Mouse (Mus musculus) forebrain, embryonic 14.5 days (tissue): ENCODE data around the gene Med24. TPM values are rescaled to one million over a fixed set of nuclear protein-coding genes. Genes with fewer than 3 reads are reported as not detected.

Source experiments
- ATAC-seq: fragments of 200-750 bp; cut with Nextera tagmentation; 2 replicates; pipeline ENCODE4 v1.8.0; 2017; ENCODE audit warnings: mild to moderate bottlenecking, moderate library complexity
- DNase-seq: peaks from one replicate; pipeline ENCODE4 v3.0.0-alpha.2; 2015; ENCODE audit warnings: low spot score
- H3K27ac ChIP-seq: fragments of 300-500 bp; sonication (generic); 2 replicates; pipeline ENCODE4 v1.5.1; 2014; ENCODE audit warnings: low read depth, mild to moderate bottlenecking, control low read depth, low read length, moderate library complexity
- H3K27me3 ChIP-seq: fragments of 300-500 bp; sonication (generic); replicated peaks from 2 replicates; pipeline ENCODE4 v1.6.1; 2014; ENCODE audit warnings: low read length, control low read depth, mixed read lengths; ENCODE audit not compliant: control insufficient read depth, insufficient read depth
- H3K36me3 ChIP-seq: fragments of 300-500 bp; sonication (generic); 2 replicates; pipeline ENCODE4 v1.6.1; 2014; ENCODE audit warnings: low read length, control low read depth; ENCODE audit not compliant: control insufficient read depth, insufficient read depth
- H3K4me1 ChIP-seq: fragments of 300-500 bp; sonication (generic); 2 replicates; pipeline ENCODE4 v1.6.1; 2014; ENCODE audit warnings: antibody characterized with exemption, low read length, control low read depth; ENCODE audit not compliant: control insufficient read depth, insufficient read depth
- H3K4me2 ChIP-seq: fragments of 300-500 bp; sonication (generic); 2 replicates; pipeline ENCODE4 v1.6.1; 2014; ENCODE audit warnings: mild to moderate bottlenecking, control low read depth, low read length
- H3K4me3 ChIP-seq: fragments of 300-500 bp; sonication (generic); 2 replicates; pipeline ENCODE4 v1.5.1; 2014; ENCODE audit warnings: low read depth, low read length, control low read depth
- H3K9ac ChIP-seq: fragments of 300-500 bp; sonication (generic); 2 replicates; pipeline ENCODE4 v1.6.1; 2014; ENCODE audit warnings: mild to moderate bottlenecking, low read length, control low read depth, moderate library complexity
- H3K9me3 ChIP-seq: fragments of 300-500 bp; sonication (generic); replicated peaks from 2 replicates; pipeline ENCODE4 v1.6.1; 2016; ENCODE audit warnings: low read length, control low read depth, mixed read lengths; ENCODE audit not compliant: control insufficient read depth
- WGBS: fragments of 180-500 bp; shearing (Covaris S2); extraction: QIAGEN DNeasy Blood & Tissue Kit; methylation state at CpG from one replicate; pipeline ENCODE4 v1.1.7; 2014; 5-methylcytosine and 5-hydroxymethylcytosine counted together
- polyA plus RNA-seq: library from polyadenylated mRNA; unstranded; fragments of >200 nt; fragmentation: Nextera tagmentation; extraction: Ambion mirVana; gene quantifications from 2 replicates; pipeline ENCODE4 v1.2.1, GENCODE M21; 2014

Med24 gene
- polyA plus RNA-seq, 1 experiment from 2014 or later, result 76.0 TPM

GRCm38 (mm10) chr11:98772667-98773171 is 43.5 kb upstream of the Med24 start:
- H3K9me3 ChIP-seq, result no peaks in the 10 kb centered on the region
- H3K9ac ChIP-seq, result no peak overlapping the region
- 87% methylated on average over 8 of the region's 8 CpGs for WGBS
- H3K4me2 ChIP-seq, result no peak overlapping the region
- no peak overlapping the region for H3K4me3 ChIP-seq
- H3K27ac ChIP-seq, result no peak overlapping the region
- H3K4me1 ChIP-seq, result peaks cover 44% of the 10 kb centered on the region
- no peaks in the 10 kb centered on the region for H3K27me3 ChIP-seq
- DNase-seq (no peak), ATAC-seq (no peak)
- peaks cover 35% of the 10 kb centered on the region for H3K36me3 ChIP-seq

- Histone ChIP-seq H3K4me3 (no peak overlapping the region), H3K27ac (no peak overlapping the region), H3K27me3 (no peaks in the 10 kb centered on the region), H3K4me1 (peaks cover 48% of the 10 kb centered on the region), H3K36me3 (peaks cover 35% of the 10 kb centered on the region), H3K9ac (no peak overlapping the region), H3K9me3 (no peaks in the 10 kb centered on the region), H3K4me2 (no peak overlapping the region)
- DNase-seq, result no peak
- ATAC-seq, result no peak
- WGBS, result 92% methylated on average over 11 of the region's 11 CpGs
These were observed 42.8 kb upstream of the Med24 start for GRCm38 (mm10) chr11:98771844-98772525.

DNA sequence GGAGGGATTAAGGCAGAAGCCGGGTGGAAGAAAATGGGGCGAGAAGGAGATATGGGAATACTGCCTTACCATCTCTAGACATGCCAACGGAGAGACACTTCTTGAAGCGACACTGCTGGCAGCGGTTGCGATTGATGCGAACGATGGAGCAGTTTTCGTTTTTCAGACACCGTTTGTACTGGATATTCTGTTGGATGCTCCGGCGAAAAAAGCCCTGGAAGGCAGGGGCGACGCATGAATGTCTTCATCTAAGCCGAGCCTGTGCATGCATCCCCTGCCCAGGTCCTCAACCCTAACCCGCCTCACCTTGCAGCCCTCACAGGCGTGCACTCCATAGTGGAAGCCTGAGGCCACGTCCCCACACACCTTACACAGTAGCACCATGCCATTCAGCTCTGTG is 41.9 kb upstream of the Med24 start:
- Histone ChIP-seq H3K9me3 (no peaks in the 10 kb centered on the region), H3K36me3 (peaks cover 40% of the 10 kb centered on the region), H3K27ac (peak overlapping the region; percentile 14; the same call in 1 of the 2 replicates), H3K27me3 (no peaks in the 10 kb centered on the region), H3K4me2 (no peak overlapping the region), H3K9ac (no peak overlapping the region), H3K4me3 (no peak overlapping the region), H3K4me1 (peaks cover 51% of the 10 kb centered on the region)
- DNase-seq (no peak), ATAC-seq (no peak)
- WGBS, result 92% methylated on average over 18 of the region's 18 CpGs

- ATAC-seq (no peak), DNase-seq (no peak)
- WGBS, result 90% methylated on average over 26 of the region's 26 CpGs
- H3K27ac ChIP-seq, result no peak overlapping the region
- no peaks in the 10 kb centered on the region for H3K27me3 ChIP-seq
- peaks cover 47% of the 10 kb centered on the region for H3K36me3 ChIP-seq
- no peak overlapping the region for H3K4me2 ChIP-seq
- H3K4me3 ChIP-seq, result no peak overlapping the region
- no peak overlapping the region for H3K9ac ChIP-seq
- H3K4me1 ChIP-seq, result peaks cover 54% of the 10 kb centered on the region
- H3K9me3 ChIP-seq, result no peaks in the 10 kb centered on the region
These were observed 41.1 kb upstream of the Med24 start for GRCm38 (mm10) chr11:98770096-98770975.

- Histone ChIP-seq H3K4me2 (peak overlapping the region; percentile 40; the same call in 1 of the 2 replicates), H3K9me3 (no peaks in the 10 kb centered on the region), H3K36me3 (peaks cover 58% of the 10 kb centered on the region), H3K27ac (peak overlapping the region; percentile 85), H3K27me3 (no peaks in the 10 kb centered on the region), H3K4me3 (no peak overlapping the region), H3K4me1 (peaks cover 49% of the 10 kb centered on the region), H3K9ac (no peak overlapping the region; the same call in 1 of the 2 replicates)
- ATAC-seq, result no peak
- WGBS, result 89% methylated on average over 25 of the region's 25 CpGs
- no peak for DNase-seq
These were observed 40.0 kb upstream of the Med24 start for GRCm38 (mm10) chr11:98769007-98769954.

- H3K36me3 ChIP-seq, result peaks cover 67% of the 10 kb centered on the region
- H3K4me3 ChIP-seq, result peak overlapping the region; percentile 6; the same call in 1 of the 2 replicates
- DNase-seq (no peak), ATAC-seq (no peak)
- H3K27me3 ChIP-seq, result no peaks in the 10 kb centered on the region
- H3K4me1 ChIP-seq, result peaks cover 40% of the 10 kb centered on the region
- no peaks in the 10 kb centered on the region for H3K9me3 ChIP-seq
- 36% methylated on average over 38 of the region's 39 CpGs for WGBS
- H3K27ac ChIP-seq, result peak overlapping the region; percentile 85
- peak overlapping the region; percentile 40 for H3K4me2 ChIP-seq
- H3K9ac ChIP-seq, result peak overlapping the region; percentile 55
These were observed 39.1 kb upstream of the Med24 start for GRCm38 (mm10) chr11:98768127-98769006.

DNA sequence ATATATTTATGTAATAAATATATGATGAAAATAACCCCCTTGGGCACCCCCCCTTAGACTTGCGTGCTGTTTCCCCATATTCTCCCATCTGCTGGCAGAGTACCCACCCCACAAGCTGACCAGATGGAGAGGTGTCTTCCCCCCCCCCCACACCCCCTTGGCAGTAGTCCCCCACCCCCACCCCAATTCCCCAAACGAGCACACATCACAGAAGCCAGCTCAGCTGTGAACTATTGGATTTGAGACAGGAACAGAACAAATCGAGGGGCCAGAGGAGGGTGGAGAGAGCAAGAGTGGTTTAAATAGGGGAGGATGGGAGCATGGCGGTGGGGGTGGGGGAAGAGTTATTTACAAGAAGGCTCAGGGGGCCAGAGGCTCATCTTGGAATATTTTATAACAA is 38.5 kb upstream of the Med24 start:
- DNase-seq, result peak; percentile 63
- Histone ChIP-seq H3K9ac (peak overlapping the region; percentile 55; the same call in 1 of the 2 replicates), H3K4me1 (peaks cover 38% of the 10 kb centered on the region), H3K27me3 (no peaks in the 10 kb centered on the region), H3K4me2 (peak overlapping the region; percentile 40), H3K4me3 (no peak overlapping the region), H3K27ac (peak overlapping the region; percentile 85), H3K9me3 (no peaks in the 10 kb centered on the region), H3K36me3 (peaks cover 73% of the 10 kb centered on the region)
- ATAC-seq, result peak; percentile 38
- WGBS, result 15% methylated on average over 4 of the region's 4 CpGs
